Mouse (Mus musculus) ovary, adult 18-20 months (tissue): Measurements from ENCODE around the gene Atad2b.
A peak's percentile ranks its signal among the peaks of the same experiment; 100 is the strongest.
"Not testable (repeated sequence)": the region's sequence is repeated elsewhere in the genome, so short reads cannot be mapped to it uniquely, and the experiment has no call there.

ENCODE experiments used
- DNase-seq: peaks from one replicate; pipeline ENCODE4 v3.0.0; 2022; ENCODE audit warnings: low spot score, mixed read lengths

Atad2b gene

GRCm38 (mm10) chr12:4916994-4917804 lies at the start of gene Atad2b:
Gene Atad2b, plus strand, starts transcription at chr12:4917353.
- peak; percentile 96 for DNase-seq

- no peak for DNase-seq
Measured at GRCm38 (mm10) chr12:4868924-4869323, 48.2 kb upstream of the Atad2b start.

GRCm38 (mm10) chr12:4871260-4871659 lies 45.9 kb upstream of the Atad2b start:
- no peak for DNase-seq

- no peak for DNase-seq
Measured at GRCm38 (mm10) chr12:4872273-4872672, 44.9 kb upstream of the Atad2b start.

GRCm38 (mm10) chr12:4872983-4873477 lies 44.1 kb upstream of the Atad2b start:
- no peak for DNase-seq

GRCm38 (mm10) chr12:4873531-4873930 lies 43.6 kb upstream of the Atad2b start:
- DNase-seq: no peak

- peak; percentile 52 for DNase-seq
Measured at GRCm38 (mm10) chr12:4874161-4874927, 42.8 kb upstream of the Atad2b start, which contains the start of gene Mfsd2b. Gene Mfsd2b, minus strand, starts transcription at chr12:4874359.

- no peak for DNase-seq
Measured at GRCm38 (mm10) chr12:4875623-4876022, 41.5 kb upstream of the Atad2b start.

- DNase-seq: no peak
Measured at GRCm38 (mm10) chr12:4878296-4878783, 38.8 kb upstream of the Atad2b start.

- no peak for DNase-seq
Measured at GRCm38 (mm10) chr12:4879048-4879447, 38.1 kb upstream of the Atad2b start.

GRCm38 (mm10) chr12:4882086-4882485 lies 35.1 kb upstream of the Atad2b start:
- DNase-seq: no peak

GRCm38 (mm10) chr12:4885062-4885461 lies 32.1 kb upstream of the Atad2b start:
- no peak for DNase-seq

- DNase-seq: not testable (repeated sequence)
Measured at GRCm38 (mm10) chr12:4886581-4886980, 30.6 kb upstream of the Atad2b start.

GRCm38 (mm10) chr12:4888739-4889138 lies 28.4 kb upstream of the Atad2b start:
- DNase-seq: no peak

GRCm38 (mm10) chr12:4889251-4889650 lies 27.9 kb upstream of the Atad2b start:
- no peak for DNase-seq

GRCm38 (mm10) chr12:4889891-4890290 lies 27.3 kb upstream of the Atad2b start:
- DNase-seq: no peak

- DNase-seq: no peak
Measured at GRCm38 (mm10) chr12:4898024-4898423, 19.1 kb upstream of the Atad2b start.

GRCm38 (mm10) chr12:4905946-4906345 lies 11.2 kb upstream of the Atad2b start:
- no peak for DNase-seq

GRCm38 (mm10) chr12:4906476-4906875 lies 10.7 kb upstream of the Atad2b start:
- DNase-seq: no peak

- peak; percentile 82 for DNase-seq
Measured at GRCm38 (mm10) chr12:4906951-4907906, 9.9 kb upstream of the Atad2b start, which contains the start of gene Ubxn2a. Gene Ubxn2a, minus strand, starts transcription at chr12:4907705.

GRCm38 (mm10) chr12:4908391-4908790 lies 8.8 kb upstream of the Atad2b start:
- no peak for DNase-seq
